Mouse (Mus musculus) ES-Bruce4 (cell line): ENCODE measurements around the gene Slc1a7.

Experiments
- CTCF ChIP-seq: IDR thresholded peaks from one replicate; pipeline ENCODE4 v1.8.1; 2011; ENCODE audit warnings: low read depth, low read length
- EP300 ChIP-seq: IDR thresholded peaks from 2 replicates; pipeline ENCODE4 v1.6.1; 2011; ENCODE audit warnings: low read depth, low read length; ENCODE audit not compliant: insufficient read depth
- POLR2A ChIP-seq: IDR thresholded peaks from one replicate; pipeline ENCODE4 v1.8.1; 2011; ENCODE audit warnings: low read length; ENCODE audit not compliant: insufficient read depth

- TF ChIP-seq CTCF, result no peak
- TF ChIP-seq POLR2A, result no peak
- no peak for TF ChIP-seq EP300
Measured at GRCm38 (mm10) chr4:108031502-108032351, 63.6 kb downstream of the Slc1a7 start.
